Mouse (Mus musculus) MEL (cell line): ENCODE results near the gene Nop53. TPM values are rescaled to one million over a fixed set of nuclear protein-coding genes. Genes with fewer than 3 reads are reported as not detected.

Experiments
- DNase-seq: peaks from one replicate; pipeline ENCODE4 v3.0.0; 2011; ENCODE audit warnings: low read depth, low spot score
- H3K27ac ChIP-seq: 2 replicates; pipeline ENCODE4 v1.5.1; 2012; ENCODE audit warnings: low read depth, mild to moderate bottlenecking, control low read depth, low read length, moderate library complexity; ENCODE audit not compliant: control insufficient read depth
- H3K27me3 ChIP-seq, 2 experiments: fragments of 150-350 bp in 1 of 2; sonication (generic) in 1 of 2; 2 replicates each; pipeline ENCODE4 v1.6.1; 2012; ENCODE audit warnings: low read length in 2 of 2, mild to moderate bottlenecking in 2 of 2, improper control_type of control experiment in 1 of 2, moderate library complexity in 1 of 2; ENCODE audit not compliant: insufficient read depth in 2 of 2, control insufficient read depth in 1 of 2
- H3K36me3 ChIP-seq, 2 experiments: 2 replicates each; pipeline ENCODE4 v1.6.1; 2012 to 2014; ENCODE audit warnings: low read length in 2 of 2, improper control_type of control experiment in 1 of 2, inconsistent platforms in 1 of 2, mild to moderate bottlenecking in 1 of 2; ENCODE audit not compliant: insufficient read depth in 2 of 2, control insufficient read depth in 1 of 2
- H3K4me1 ChIP-seq, 2 experiments: fragments of 150-350 bp in 1 of 2; sonication (generic) in 1 of 2; 2 replicates each; pipeline ENCODE4 v1.6.1; 2012; ENCODE audit warnings: low read length in 2 of 2, improper control_type of control experiment in 1 of 2, mild to moderate bottlenecking in 1 of 2; ENCODE audit not compliant: insufficient read depth in 2 of 2, control insufficient read depth in 1 of 2
- H3K4me3 ChIP-seq, 2 experiments: fragments of 150-350 bp in 1 of 2; sonication (generic) in 1 of 2; 2 replicates each; pipeline ENCODE4 v1.5.1; 2012; ENCODE audit warnings: low read depth in 2 of 2, low read length in 2 of 2, mild to moderate bottlenecking in 2 of 2, moderate library complexity in 2 of 2, control low read depth in 1 of 2, improper control_type of control experiment in 1 of 2; ENCODE audit not compliant: control insufficient read depth in 1 of 2, insufficient read depth in 1 of 2
- H3K79me2 ChIP-seq: 2 replicates; pipeline ENCODE4 v1.6.1; 2012; ENCODE audit warnings: mild to moderate bottlenecking, low read length, moderate library complexity; ENCODE audit not compliant: control insufficient read depth, poor library complexity, insufficient read depth
- H3K9ac ChIP-seq: 2 replicates; pipeline ENCODE4 v1.6.1; 2012; ENCODE audit warnings: low read depth, mild to moderate bottlenecking, control low read depth, low read length, moderate library complexity; ENCODE audit not compliant: control insufficient read depth, poor library complexity, severe bottlenecking
- H3K9me3 ChIP-seq: fragments of 150-350 bp; sonication (generic); replicated peaks from 2 replicates; pipeline ENCODE4 v1.6.1; 2012; ENCODE audit warnings: mild to moderate bottlenecking, low read length, improper control_type of control experiment, moderate library complexity; ENCODE audit not compliant: insufficient read depth
- E2F4 ChIP-seq: IDR thresholded peaks from 2 replicates; pipeline ENCODE4 v1.6.1; 2011; ENCODE audit warnings: low read depth, low read length, improper control_type of control experiment, borderline replicate concordance
- ETS1 ChIP-seq: IDR thresholded peaks from 2 replicates; pipeline ENCODE4 v1.6.1; 2012; ENCODE audit warnings: low read depth, mild to moderate bottlenecking, inconsistent platforms, low read length, improper control_type of control experiment, moderate library complexity
- POLR2A ChIP-seq, 2 experiments: IDR thresholded peaks; 2 replicates each; pipeline ENCODE4 v1.6.1; 2011 to 2012; ENCODE audit warnings: low read length in 2 of 2, mild to moderate bottlenecking in 2 of 2, control low read depth in 1 of 2, improper control_type of control experiment in 1 of 2, low read depth in 1 of 2, moderate library complexity in 1 of 2; ENCODE audit not compliant: control insufficient read depth in 1 of 2, insufficient read depth in 1 of 2, poor library complexity in 1 of 2
- polyA plus RNA-seq, 2 experiments: library from polyadenylated mRNA; stranded (reverse) in 1 of 2; unstranded in 1 of 2; fragments of >175 nt in 1 of 2; fragments of >200 nt in 1 of 2; gene quantifications; 2 replicates each; pipeline versions ENCODE4 v1.2.1 to v1.2.4; 2012; ENCODE audit warnings: low replicate concordance in 2 of 2, low read depth in 1 of 2; ENCODE audit not compliant: insufficient read length in 2 of 2, insufficient read depth in 1 of 2, missing spikeins in 1 of 2
- total RNA-seq: library from RNA; depleted of rRNA; stranded (reverse); fragments of 300-350 nt; gene quantifications from 2 replicates; pipeline ENCODE4 v1.2.3, GENCODE M21; 2012; rRNA removed

Gene Nop53
- total and polyA plus RNA-seq, 3 experiments: 359 to 482 TPM; not detected in 1

DNA sequence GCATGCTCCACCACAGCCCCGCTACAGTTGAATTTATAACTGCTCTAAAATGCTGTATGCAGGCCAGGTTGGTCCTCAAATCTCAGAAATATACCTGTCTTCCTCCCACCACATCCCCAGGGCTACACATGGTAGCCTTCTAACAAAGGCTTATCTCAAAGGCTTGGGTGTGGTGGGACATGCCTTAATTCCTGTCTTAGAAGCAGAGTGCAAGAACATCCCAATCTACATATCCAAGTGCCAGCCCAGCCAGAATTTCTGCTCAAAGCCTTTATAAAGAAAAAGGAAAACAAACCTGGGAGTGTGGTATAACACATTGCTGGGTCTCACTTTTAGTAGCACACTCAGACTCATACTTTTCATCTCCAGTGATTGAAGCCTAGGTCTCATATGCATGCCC, 51.6 kb downstream of the Nop53 start:
- H3K4me3 ChIP-seq: no peak overlapping the region
- DNase-seq: no peak

More for the DNA sequence above, 51.6 kb downstream of the Nop53 start:
- no peaks in the 10 kb centered on the region for H3K4me1 ChIP-seq
- H3K9ac ChIP-seq: no peak overlapping the region
- no peaks in the 10 kb centered on the region for H3K9me3 ChIP-seq
- TF ChIP-seq E2F4: no peak
- TF ChIP-seq POLR2A (IDR thresholded peaks at IDR 0.05; ENCODE audit: control insufficient read depth in 1 of 2, insufficient read depth in 1 of 2, low read depth in 1 of 2, low read length in 2 of 2, poor library complexity in 1 of 2): no peak
- TF ChIP-seq ETS1: no peak
- H3K27me3 ChIP-seq: peaks cover 0 to 2% of the 10 kb centered on the region in 2 experiments; a peak in 2 of 4 replicates
- no peaks in the 10 kb centered on the region for H3K79me2 ChIP-seq
- H3K36me3 ChIP-seq: no peaks in the 10 kb centered on the region
- H3K27ac ChIP-seq: no peak overlapping the region

Other genes with a start within 250 kb of the Nop53 start
- not detected in 2 replicates for gene Obox5, start 195.9 kb downstream of the Nop53 start, total RNA-seq
- not detected for gene Obox5, start 195.9 kb downstream of the Nop53 start, polyA plus RNA-seq
- gene Obox6, start 106.4 kb downstream of the Nop53 start, total RNA-seq: not detected in 2 replicates
- not detected for gene Obox6, start 106.4 kb downstream of the Nop53 start, polyA plus RNA-seq
- not detected in 2 replicates for gene Crx, start 66.1 kb downstream of the Nop53 start, total RNA-seq
- not detected for gene Crx, start 66.1 kb downstream of the Nop53 start, polyA plus RNA-seq
- not detected in 2 replicates for gene Crxos, start 63.5 kb downstream of the Nop53 start, total RNA-seq
- gene Crxos, start 63.5 kb downstream of the Nop53 start, polyA plus RNA-seq: under 1 TPM in 1 of 2 experiments, not detected in 1; 0.10 TPM
- gene Selenow, start 23.7 kb downstream of the Nop53 start, total RNA-seq: 13.1 and 15.8 TPM in 2 replicates
- gene Selenow, start 23.7 kb downstream of the Nop53 start, polyA plus RNA-seq: 10 to 100 TPM in 1 of 2 experiments, not detected in 1; 71.2 TPM
- gene Ehd2, start 21.5 kb upstream of the Nop53 start, total RNA-seq: 2.5 and 3.2 TPM in 2 replicates
- 1 to 10 TPM in 1 of 2 experiments, not detected in 1; 6.2 TPM for gene Ehd2, start 21.5 kb upstream of the Nop53 start, polyA plus RNA-seq
- gene Bicra, start 101.8 kb upstream of the Nop53 start, total RNA-seq: 0.81 and 1.5 TPM in 2 replicates
- gene Bicra, start 101.8 kb upstream of the Nop53 start, polyA plus RNA-seq: 10 to 100 TPM in 1 of 2 experiments, not detected in 1; 14.1 TPM
- not detected in 2 replicates for gene Zfp541, start 115.7 kb upstream of the Nop53 start, total RNA-seq
- gene Zfp541, start 115.7 kb upstream of the Nop53 start, polyA plus RNA-seq: under 1 TPM in 1 of 2 experiments, not detected in 1; 0.01 TPM
- gene Napa, start 152.4 kb upstream of the Nop53 start, total RNA-seq: 52.6 and 56.1 TPM in 2 replicates
- gene Napa, start 152.4 kb upstream of the Nop53 start, polyA plus RNA-seq: 100 to 1,000 TPM in 1 of 2 experiments, not detected in 1; 132 TPM
- gene Kptn, start 173.8 kb upstream of the Nop53 start, total RNA-seq: 16.5 and 17.8 TPM in 2 replicates
- gene Kptn, start 173.8 kb upstream of the Nop53 start, polyA plus RNA-seq: 10 to 100 TPM in 1 of 2 experiments, not detected in 1; 19.6 TPM
- gene Slc8a2, start 183.8 kb upstream of the Nop53 start, total RNA-seq: not detected in 2 replicates
- gene Slc8a2, start 183.8 kb upstream of the Nop53 start, polyA plus RNA-seq: under 1 TPM in 1 of 2 experiments, not detected in 1; 0.06 TPM
- gene Meis3, start 229.0 kb upstream of the Nop53 start, total RNA-seq: 3.8 and 4.8 TPM in 2 replicates
- 10 to 100 TPM in 1 of 2 experiments, not detected in 1; 14.9 TPM for gene Meis3, start 229.0 kb upstream of the Nop53 start, polyA plus RNA-seq